Mouse (Mus musculus) right cerebral cortex, postnatal 36 days (tissue): ENCODE results near the gene Wipf3.

Experiments
- DNase-seq, 2 experiments: peaks; one replicate each; pipeline ENCODE4 v3.0.0; 2022; ENCODE audit warnings: low spot score in 2 of 2, mixed read lengths in 1 of 2

Wipf3 gene

GRCm38 (mm10) chr6:54432191-54432590, 2.8 kb downstream of the Wipf3 start:
- no peak for DNase-seq

GRCm38 (mm10) chr6:54432806-54433545, 3.6 kb downstream of the Wipf3 start:
- no peak for DNase-seq

GRCm38 (mm10) chr6:54434171-54434570, 4.8 kb downstream of the Wipf3 start:
- DNase-seq = no peak

GRCm38 (mm10) chr6:54435663-54436062, 6.3 kb downstream of the Wipf3 start:
- no peak for DNase-seq

GRCm38 (mm10) chr6:54436286-54436685, 6.9 kb downstream of the Wipf3 start:
- no peak for DNase-seq

GRCm38 (mm10) chr6:54438510-54438909, 9.1 kb downstream of the Wipf3 start:
- no peak for DNase-seq

GRCm38 (mm10) chr6:54440658-54441057, 11.3 kb downstream of the Wipf3 start:
- DNase-seq = no peak

- DNase-seq = no peak
Observed at GRCm38 (mm10) chr6:54443657-54444056, 14.3 kb downstream of the Wipf3 start.

GRCm38 (mm10) chr6:54444086-54444485, 14.7 kb downstream of the Wipf3 start:
- no peak for DNase-seq

GRCm38 (mm10) chr6:54445249-54445818, 15.9 kb downstream of the Wipf3 start:
- DNase-seq = no peak

GRCm38 (mm10) chr6:54447353-54447752, 17.9 kb downstream of the Wipf3 start:
- no peak for DNase-seq

GRCm38 (mm10) chr6:54459661-54460060, 30.3 kb downstream of the Wipf3 start:
- no peak for DNase-seq

GRCm38 (mm10) chr6:54460172-54460914, 30.9 kb downstream of the Wipf3 start:
- no peak for DNase-seq

- DNase-seq = peak; percentile 67 to 70
Observed at GRCm38 (mm10) chr6:54460915-54461671, 31.7 kb downstream of the Wipf3 start.

GRCm38 (mm10) chr6:54462766-54463165, 33.4 kb downstream of the Wipf3 start:
- no peak for DNase-seq

- DNase-seq = no peak
Observed at GRCm38 (mm10) chr6:54463701-54464458, 34.5 kb downstream of the Wipf3 start.

GRCm38 (mm10) chr6:54464926-54465325, 35.5 kb downstream of the Wipf3 start:
- no peak for DNase-seq

GRCm38 (mm10) chr6:54467371-54467770, 38.0 kb downstream of the Wipf3 start:
- no peak for DNase-seq

GRCm38 (mm10) chr6:54471866-54472265, 42.5 kb downstream of the Wipf3 start:
- DNase-seq = no peak

- no peak for DNase-seq
Observed at GRCm38 (mm10) chr6:54472846-54473715, 43.7 kb downstream of the Wipf3 start.
